Mouse (Mus musculus) stomach, postnatal 0 days (tissue): Measurements from ENCODE around the gene Erich6b. TPM values are rescaled to one million over a fixed set of nuclear protein-coding genes. Genes with fewer than 3 reads are reported as not detected.

Experiments
- ATAC-seq: fragments of 200-750 bp; cut with Nextera tagmentation; 2 replicates; pipeline ENCODE4 v1.8.0; 2017; ENCODE audit not compliant: low FRiP score, low TSS enrichment
- DNase-seq: peaks from one replicate; pipeline ENCODE4 v3.0.0-alpha.2; 2016; ENCODE audit warnings: low spot score
- H3K27ac ChIP-seq: fragments of 300-500 bp; sonication (generic); replicated peaks from 2 replicates; pipeline ENCODE4 v1.5.1; 2014; ENCODE audit warnings: mild to moderate bottlenecking, control low read depth
- H3K27me3 ChIP-seq: fragments of 300-500 bp; sonication (generic); 2 replicates; pipeline ENCODE4 v1.6.1; 2014; ENCODE audit warnings: low read length; ENCODE audit not compliant: control insufficient read depth, insufficient read depth
- H3K36me3 ChIP-seq: fragments of 300-500 bp; sonication (generic); 2 replicates; pipeline ENCODE4 v1.6.1; 2014; ENCODE audit warnings: low read length, mixed read lengths; ENCODE audit not compliant: control insufficient read depth, insufficient read depth
- H3K4me1 ChIP-seq: fragments of 300-500 bp; sonication (generic); replicated peaks from 2 replicates; pipeline ENCODE4 v1.6.1; 2014; ENCODE audit warnings: antibody characterized with exemption; ENCODE audit not compliant: control insufficient read depth, insufficient read depth
- H3K4me2 ChIP-seq: fragments of 300-500 bp; sonication (generic); replicated peaks from 2 replicates; pipeline ENCODE4 v1.6.1; 2014; ENCODE audit warnings: low read depth, mild to moderate bottlenecking, control low read depth, moderate library complexity
- H3K4me3 ChIP-seq: fragments of 300-500 bp; sonication (generic); 2 replicates; pipeline ENCODE4 v1.5.1; 2014; ENCODE audit warnings: low read depth, low read length, control low read depth
- H3K9ac ChIP-seq: fragments of 300-500 bp; sonication (generic); 2 replicates; pipeline ENCODE4 v1.6.1; 2014; ENCODE audit warnings: mild to moderate bottlenecking, low read length, control low read depth, mixed read lengths
- H3K9me3 ChIP-seq: fragments of 300-500 bp; sonication (generic); 2 replicates; pipeline ENCODE4 v1.6.1; 2016; ENCODE audit warnings: low read length; ENCODE audit not compliant: control insufficient read depth
- CTCF ChIP-seq: IDR thresholded peaks from 2 replicates; pipeline ENCODE4 v1.5.1; 2016; ENCODE audit warnings: antibody characterized with exemption, low read depth, mild to moderate bottlenecking, moderate library complexity
- EP300 ChIP-seq: optimal IDR thresholded peaks from 2 replicates; pipeline ENCODE3; 2016; ENCODE audit warnings: antibody characterized with exemption
- WGBS: fragments of 180-500 bp; shearing (Covaris S2); extraction: QIAGEN DNeasy Blood & Tissue Kit; methylation state at CpG from one replicate; pipeline ENCODE4 v1.1.7; 2014; 5-methylcytosine and 5-hydroxymethylcytosine counted together
- polyA plus RNA-seq: library from polyadenylated mRNA; unstranded; fragments of >200 nt; fragmentation: Nextera tagmentation; extraction: Ambion mirVana; gene quantifications from 2 replicates; pipeline ENCODE4 v1.2.1, GENCODE M21; 2015

Erich6b gene
- polyA plus RNA-seq, 1 experiment from 2014 or later = not detected

GRCm38 (mm10) chr14:75669085-75669645, 27.1 kb downstream of the Erich6b start:
- ATAC-seq = no peak
- Histone ChIP-seq H3K27ac (no peak overlapping the region), H3K4me1 (no peaks in the 10 kb centered on the region), H3K4me2 (no peak overlapping the region), H3K9ac (no peak overlapping the region), H3K4me3 (no peak overlapping the region), H3K27me3 (no peaks in the 10 kb centered on the region), H3K9me3 (no peaks in the 10 kb centered on the region), H3K36me3 (no peaks in the 10 kb centered on the region)
- TF ChIP-seq CTCF (peak; percentile 24; the same call in 1 of the 2 replicates), EP300 (no peak)
- no peak for DNase-seq
- WGBS = 63% methylated on average over 1 of the region's 1 CpGs

DNA sequence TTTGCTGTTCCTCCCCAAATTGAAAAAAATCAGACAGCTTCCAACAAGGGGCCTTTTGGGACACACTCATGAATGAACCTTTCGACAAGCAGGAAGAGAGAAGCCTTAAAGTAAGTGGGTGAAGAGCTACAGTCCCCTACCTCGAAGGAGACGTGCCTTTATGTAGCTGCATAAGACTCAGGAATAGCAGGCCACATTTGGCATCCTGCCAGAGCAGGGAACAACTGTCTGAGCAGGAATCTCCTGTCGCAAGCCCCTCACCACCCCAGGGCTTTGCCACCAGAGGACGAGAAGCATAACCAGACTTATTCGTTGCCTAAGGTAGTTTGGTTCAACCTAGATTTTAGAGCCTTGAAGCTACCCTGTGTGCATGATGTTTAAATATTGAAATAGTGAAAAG, 34.3 kb downstream of the Erich6b start:
- H3K4me2 ChIP-seq = no peak overlapping the region
- no peaks in the 10 kb centered on the region for H3K36me3 ChIP-seq
- H3K4me1 ChIP-seq = no peaks in the 10 kb centered on the region
- 54% methylated on average over 6 of the region's 6 CpGs for WGBS
- H3K9me3 ChIP-seq = no peaks in the 10 kb centered on the region
- H3K27ac ChIP-seq = no peak overlapping the region
- H3K4me3 ChIP-seq = no peak overlapping the region
- no peaks in the 10 kb centered on the region for H3K27me3 ChIP-seq
- no peak overlapping the region for H3K9ac ChIP-seq
- DNase-seq (no peak), ATAC-seq (no peak)
- TF ChIP-seq EP300 (no peak), CTCF (no peak)

- TF ChIP-seq CTCF (no peak), EP300 (no peak)
- ATAC-seq = no peak
- no peak for DNase-seq
- Histone ChIP-seq H3K9me3 (no peaks in the 10 kb centered on the region), H3K27ac (no peak overlapping the region), H3K4me2 (no peak overlapping the region), H3K27me3 (no peaks in the 10 kb centered on the region), H3K9ac (no peak overlapping the region), H3K4me3 (no peak overlapping the region), H3K4me1 (no peaks in the 10 kb centered on the region), H3K36me3 (no peaks in the 10 kb centered on the region)
- 93% methylated on average over 2 of the region's 2 CpGs for WGBS
These were observed 48.4 kb downstream of the Erich6b start for GRCm38 (mm10) chr14:75690428-75690827.

GRCm38 (mm10) chr14:75696096-75696495, 54.0 kb downstream of the Erich6b start:
- DNase-seq = no peak

DNA sequence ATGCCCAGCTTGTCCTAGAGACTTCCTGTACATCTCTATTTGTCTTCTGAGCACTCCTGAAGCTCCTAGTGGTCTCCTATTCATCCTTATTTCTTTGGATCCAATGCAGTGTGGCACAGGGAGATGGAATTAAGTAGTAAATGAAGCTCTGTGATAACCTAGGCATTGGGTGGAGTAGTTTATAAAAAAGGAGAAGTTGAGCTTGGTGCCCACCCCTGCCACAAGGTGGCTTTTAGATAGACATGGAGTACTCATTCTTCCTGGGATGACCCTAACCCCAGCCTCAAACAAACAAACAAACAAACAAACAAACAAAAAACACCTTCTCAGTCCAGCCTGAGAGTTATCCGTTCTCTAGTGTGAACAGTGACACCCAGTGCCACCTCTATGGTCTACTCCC, 55.9 kb downstream of the Erich6b start:
- H3K27ac ChIP-seq = no peak overlapping the region
- DNase-seq (no peak), ATAC-seq (no peak)
- H3K4me2 ChIP-seq = no peak overlapping the region
- 78% methylated on average over 1 of the region's 1 CpGs for WGBS
- no peaks in the 10 kb centered on the region for H3K4me1 ChIP-seq
- H3K9me3 ChIP-seq = no peaks in the 10 kb centered on the region
- no peaks in the 10 kb centered on the region for H3K27me3 ChIP-seq
- H3K36me3 ChIP-seq = 0 out of 2 replicates have a peak, but pooled peaks cover 2% of the 10 kb centered on the region
- no peak overlapping the region for H3K4me3 ChIP-seq
- TF ChIP-seq EP300 (no peak), CTCF (no peak)
- H3K9ac ChIP-seq = no peak overlapping the region

More at GRCm38 (mm10) chr14:75696096-75696495, 54.0 kb downstream of the Erich6b start:
- H3K36me3 ChIP-seq = no peaks in the 10 kb centered on the region
- no peaks in the 10 kb centered on the region for H3K9me3 ChIP-seq
- H3K4me2 ChIP-seq = no peak overlapping the region
- no peak for TF ChIP-seq EP300
- TF ChIP-seq CTCF = no peak
- no peak overlapping the region for H3K4me3 ChIP-seq
- ATAC-seq = 0 out of 2 replicates have a peak, but pooled peaks have one; percentile 24
- H3K27ac ChIP-seq = no peak overlapping the region
- H3K9ac ChIP-seq = no peak overlapping the region
- WGBS = 76% methylated on average over 5 of the region's 5 CpGs
- no peaks in the 10 kb centered on the region for H3K4me1 ChIP-seq
- no peaks in the 10 kb centered on the region for H3K27me3 ChIP-seq

DNA sequence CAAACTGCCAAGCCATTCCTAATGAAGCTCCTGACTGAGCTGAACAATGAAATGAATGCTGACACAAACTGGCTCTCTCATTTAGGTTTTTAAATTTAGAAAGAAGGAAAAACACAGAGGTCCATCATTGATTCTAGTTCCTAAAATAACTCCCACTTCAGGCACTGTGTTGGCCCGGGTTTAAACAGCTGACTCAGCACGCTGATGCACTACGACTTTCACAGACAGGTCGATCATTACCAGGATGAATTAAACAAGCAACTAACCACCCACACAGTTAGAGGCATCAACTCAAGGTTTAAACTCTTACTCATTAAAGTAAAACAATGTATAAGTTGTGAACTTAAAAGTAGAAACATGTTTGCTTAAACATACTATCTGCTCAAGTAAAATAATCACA, 64.6 kb downstream of the Erich6b start:
- no peak for TF ChIP-seq CTCF
- TF ChIP-seq EP300 = no peak
- Histone ChIP-seq H3K9me3 (no peaks in the 10 kb centered on the region), H3K4me3 (no peak overlapping the region), H3K4me2 (no peak overlapping the region), H3K4me1 (no peaks in the 10 kb centered on the region), H3K27ac (no peak overlapping the region), H3K36me3 (peaks cover 22% of the 10 kb centered on the region), H3K9ac (no peak overlapping the region), H3K27me3 (no peaks in the 10 kb centered on the region)
- DNase-seq = no peak
- ATAC-seq = no peak
- WGBS = 76% methylated on average over 4 of the region's 4 CpGs
